Mouse (Mus musculus): Measurements from ENCODE around the gene Tmem101. TPM values are rescaled to one million over a fixed set of nuclear protein-coding genes. Genes with fewer than 3 reads are reported as not detected.

Gene Tmem101
- polyA plus RNA-seq, 1 experiment = 13.0 TPM

DNA sequence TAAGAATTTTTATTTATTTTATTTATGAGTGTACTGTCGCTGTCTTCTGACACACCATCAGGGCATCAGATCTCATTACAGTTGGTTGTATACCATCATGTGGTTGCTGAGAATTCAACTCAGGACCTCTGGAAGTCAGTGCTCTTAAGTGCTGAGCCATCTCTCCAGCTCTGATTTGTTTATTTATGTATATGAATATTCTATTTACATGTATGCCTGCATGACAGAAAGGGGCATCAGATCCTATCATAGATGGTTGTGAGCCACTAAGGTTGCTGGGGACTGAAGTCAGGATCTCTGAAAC lies 534 bp upstream of the Tmem101 start:
- no peak for TF ChIP-seq CTCF (IDR thresholded peaks at IDR 0.05; ENCODE audit: extremely low read depth, insufficient read length, insufficient replicate concordance, low read depth, low read length)
- no peak for TF ChIP-seq POLR2A (IDR thresholded peaks at IDR 0.05; ENCODE audit: low read depth, low read length)
- no peak overlapping the region for H3K4me3 ChIP-seq (ENCODE audit: low read depth, low read length)
- peaks cover 4% of the 10 kb centered on the region; the same call in 1 of the 2 replicates for H3K4me1 ChIP-seq (ENCODE audit: control insufficient read depth, insufficient read depth, insufficient read length, low read length)
- 20% methylated on average over 1 of the region's 1 CpGs for WGBS
- peaks cover 19% of the 10 kb centered on the region for H3K36me3 ChIP-seq (ENCODE audit: control insufficient read depth, insufficient read depth, low read length)
- H3K27me3 ChIP-seq (ENCODE audit: control insufficient read depth, insufficient read depth, low read length) = no peaks in the 10 kb centered on the region
- no peak overlapping the region for H3K27ac ChIP-seq (ENCODE audit: insufficient read depth, low read depth, low read length)

DNA sequence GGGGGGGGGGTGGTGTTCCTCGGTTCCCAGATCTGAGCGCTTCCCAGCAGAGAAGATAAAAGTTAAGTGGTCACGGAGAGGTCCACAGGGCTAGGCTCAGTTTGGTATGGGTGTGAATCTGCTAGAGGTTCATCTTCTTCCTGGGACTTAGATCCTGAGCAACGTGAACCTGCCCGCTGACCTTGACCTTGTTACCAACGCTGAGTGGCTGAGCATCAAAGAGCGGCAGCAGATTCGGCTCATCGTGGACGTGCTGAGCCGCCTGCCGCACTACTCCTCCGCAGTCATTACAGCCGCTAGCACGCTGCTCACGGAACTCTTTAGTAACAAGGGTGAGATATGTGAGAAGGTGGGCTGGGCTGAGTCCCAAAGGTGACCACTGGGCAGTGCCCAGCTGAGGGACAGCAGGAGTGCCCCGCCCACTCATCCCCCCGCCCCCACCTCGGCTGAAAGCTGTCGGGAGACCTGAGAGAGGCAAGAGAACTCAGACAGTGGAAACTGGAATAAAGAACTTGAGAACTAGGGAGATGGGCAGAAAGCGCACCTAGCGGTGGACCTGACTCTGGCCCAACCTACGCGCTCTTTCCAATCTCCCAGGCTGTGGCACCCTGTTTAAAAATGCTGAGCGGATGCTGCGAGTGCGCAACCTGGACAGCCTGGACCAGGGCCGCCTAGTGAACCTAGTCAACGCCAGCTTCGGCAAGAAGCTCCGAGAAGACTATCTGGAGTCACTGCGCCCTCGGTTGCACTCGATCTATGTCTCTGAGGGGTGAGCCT lies 8.8 kb downstream of the Tmem101 start:
- no peak overlapping the region for H3K27ac ChIP-seq (ENCODE audit: insufficient read depth, low read depth, low read length)
- no peak for TF ChIP-seq POLR2A (IDR thresholded peaks at IDR 0.05; ENCODE audit: low read depth, low read length)
- peaks cover 18% of the 10 kb centered on the region for H3K4me1 ChIP-seq (ENCODE audit: control insufficient read depth, insufficient read depth, insufficient read length, low read length)
- no peaks in the 10 kb centered on the region; the same call in 1 of the 2 replicates for H3K27me3 ChIP-seq (ENCODE audit: control insufficient read depth, insufficient read depth, low read length)
- peak overlapping the region; percentile 85 for H3K4me3 ChIP-seq (ENCODE audit: low read depth, low read length)
- 61% methylated on average over 34 of the region's 34 CpGs for WGBS
- peaks cover 38% of the 10 kb centered on the region for H3K36me3 ChIP-seq (ENCODE audit: control insufficient read depth, insufficient read depth, low read length)

DNA sequence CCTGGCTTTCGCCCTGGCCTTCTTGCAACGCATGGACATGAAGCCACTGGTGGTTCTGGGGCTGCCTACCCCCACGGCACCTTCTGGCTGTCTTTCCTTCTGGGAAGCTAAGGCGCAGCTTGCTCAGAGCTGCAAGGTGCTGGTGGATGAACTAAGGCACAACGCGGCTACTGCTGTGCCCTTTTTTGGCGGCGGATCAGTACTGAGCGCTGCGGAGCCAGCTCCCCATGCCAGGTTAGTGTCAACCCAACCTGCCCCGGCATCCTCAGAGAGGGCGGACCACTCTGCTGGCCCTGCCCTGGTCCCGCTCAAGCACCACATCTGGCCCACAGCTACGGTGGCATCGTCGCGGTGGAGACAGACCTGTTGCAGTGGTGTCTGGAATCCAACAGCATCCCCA lies 9.7 kb downstream of the Tmem101 start:
- Histone ChIP-seq H3K4me3 (ENCODE audit: low read depth, low read length) (peak overlapping the region; percentile 85), H3K27ac (ENCODE audit: insufficient read depth, low read depth, low read length) (peak overlapping the region; percentile 26)
- TF ChIP-seq POLR2A (IDR thresholded peaks at IDR 0.05; ENCODE audit: low read depth, low read length) (no peak), CTCF (IDR thresholded peaks at IDR 0.05; ENCODE audit: extremely low read depth, insufficient read length, insufficient replicate concordance, low read depth, low read length) (no peak)

DNA sequence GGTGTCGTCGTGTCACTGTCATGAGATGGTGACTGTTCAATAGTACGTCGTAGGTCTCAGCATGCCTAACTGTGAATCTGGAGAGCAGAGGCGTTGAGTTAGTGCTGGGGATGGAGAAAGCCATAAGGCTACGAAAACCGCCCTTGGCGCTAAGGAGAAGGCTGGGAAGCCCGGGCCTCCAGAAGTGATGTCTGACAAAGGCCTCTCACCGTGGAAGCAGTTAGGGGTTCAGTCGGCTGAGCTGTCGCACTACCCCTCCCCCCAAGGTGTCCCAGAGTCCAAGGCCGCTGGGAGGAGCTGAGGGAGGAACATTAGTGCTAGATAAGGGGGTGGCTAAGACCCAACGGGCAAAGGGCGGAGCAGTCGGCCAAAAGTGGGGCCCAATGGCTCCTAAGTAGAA lies 10.2 kb downstream of the Tmem101 start:
- TF ChIP-seq CTCF (IDR thresholded peaks at IDR 0.05; ENCODE audit: extremely low read depth, insufficient read length, insufficient replicate concordance, low read depth, low read length) (no peak), POLR2A (IDR thresholded peaks at IDR 0.05; ENCODE audit: low read depth, low read length) (peak; percentile 80)
- Histone ChIP-seq H3K36me3 (ENCODE audit: control insufficient read depth, insufficient read depth, low read length) (peaks cover 31% of the 10 kb centered on the region), H3K4me3 (ENCODE audit: low read depth, low read length) (peak overlapping the region; percentile 85), H3K27ac (ENCODE audit: insufficient read depth, low read depth, low read length) (peak overlapping the region; percentile 98), H3K27me3 (ENCODE audit: control insufficient read depth, insufficient read depth, low read length) (no peaks in the 10 kb centered on the region; the same call in 1 of the 2 replicates), H3K4me1 (ENCODE audit: control insufficient read depth, insufficient read depth, insufficient read length, low read length) (peaks cover 18% of the 10 kb centered on the region)
- WGBS = 2% methylated on average over 16 of the region's 16 CpGs

More for the DNA sequence above, 9.7 kb downstream of the Tmem101 start:
- H3K36me3 ChIP-seq (ENCODE audit: control insufficient read depth, insufficient read depth, low read length) = peaks cover 34% of the 10 kb centered on the region
- 4% methylated on average over 17 of the region's 17 CpGs for WGBS
- H3K27me3 ChIP-seq (ENCODE audit: control insufficient read depth, insufficient read depth, low read length) = no peaks in the 10 kb centered on the region; the same call in 1 of the 2 replicates
- H3K4me1 ChIP-seq (ENCODE audit: control insufficient read depth, insufficient read depth, insufficient read length, low read length) = peaks cover 18% of the 10 kb centered on the region

DNA sequence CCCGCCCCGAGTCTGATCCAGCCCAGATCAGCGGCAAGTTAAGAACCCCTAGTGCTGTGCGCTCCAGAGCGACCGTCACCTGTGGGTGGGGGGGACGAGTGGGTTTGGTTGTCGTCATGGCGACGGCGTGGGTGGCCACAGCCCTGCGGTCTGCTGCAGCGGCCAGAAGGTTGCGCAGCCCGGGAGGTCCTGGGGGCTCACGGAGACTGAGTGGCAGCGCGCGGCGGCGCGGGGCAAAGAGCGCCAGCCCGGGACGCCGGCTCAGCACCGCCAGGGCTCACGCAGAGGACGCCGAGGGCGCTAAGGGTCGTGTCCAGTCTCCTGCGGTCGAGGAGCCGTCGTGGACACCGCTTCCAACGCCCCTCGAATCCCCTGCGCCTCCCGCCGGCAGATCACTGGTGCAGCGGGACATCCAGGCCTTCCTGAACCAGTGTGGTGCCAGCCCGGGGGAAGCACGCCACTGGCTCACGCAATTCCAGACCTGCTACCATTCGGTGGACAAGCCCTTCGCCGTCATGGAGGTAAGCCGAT lies 10.7 kb downstream of the Tmem101 start, which contains the start of gene Nags:
Gene Nags (plus strand): TSS at position 43 of the 531 bp plus-strand sequence.
- no peaks in the 10 kb centered on the region; the same call in 1 of the 2 replicates for H3K27me3 ChIP-seq (ENCODE audit: control insufficient read depth, insufficient read depth, low read length)
- H3K4me1 ChIP-seq (ENCODE audit: control insufficient read depth, insufficient read depth, insufficient read length, low read length) = peaks cover 18% of the 10 kb centered on the region
- H3K27ac ChIP-seq (ENCODE audit: insufficient read depth, low read depth, low read length) = peak within 1 kb of the TSS; percentile 98
- TF ChIP-seq CTCF (IDR thresholded peaks at IDR 0.05; ENCODE audit: extremely low read depth, insufficient read length, insufficient replicate concordance, low read depth, low read length) = no peak
- TF ChIP-seq POLR2A (IDR thresholded peaks at IDR 0.05; ENCODE audit: low read depth, low read length) = peak; percentile 81; the same call in 1 of the 2 replicates
- peak within 1 kb of the TSS; percentile 85 for H3K4me3 ChIP-seq (ENCODE audit: low read depth, low read length)
- H3K36me3 ChIP-seq (ENCODE audit: control insufficient read depth, insufficient read depth, low read length) = peaks cover 27% of the 10 kb centered on the region
- 1% methylated on average over 50 of the region's 50 CpGs for WGBS

DNA sequence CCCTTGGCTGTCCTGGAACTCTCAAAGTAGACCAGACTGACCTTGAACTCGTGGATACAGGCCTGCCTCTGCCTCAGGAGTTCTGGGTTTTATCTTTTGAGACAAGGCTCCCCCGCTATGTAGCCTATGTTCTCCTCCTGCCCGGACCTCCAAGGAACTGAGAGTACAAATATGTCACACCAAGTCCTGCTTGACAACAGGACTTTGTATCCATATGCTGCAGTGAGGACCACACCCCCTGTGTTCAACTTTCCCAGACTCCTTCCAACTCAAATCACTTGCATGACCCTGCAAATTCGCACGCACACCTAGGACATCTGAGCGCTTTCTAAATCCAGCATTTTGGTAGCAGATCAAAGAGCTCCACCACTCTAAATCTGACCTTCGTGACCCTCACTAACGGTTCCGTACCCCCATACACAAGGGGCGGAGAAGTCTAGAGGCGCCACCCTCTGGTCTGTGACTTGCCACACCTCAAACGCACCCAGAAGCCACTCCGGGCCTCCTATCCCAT lies 11.2 kb downstream of the Tmem101 start:
- Histone ChIP-seq H3K4me3 (ENCODE audit: low read depth, low read length) (peak overlapping the region; percentile 85), H3K4me1 (ENCODE audit: control insufficient read depth, insufficient read depth, insufficient read length, low read length) (peaks cover 18% of the 10 kb centered on the region), H3K36me3 (ENCODE audit: control insufficient read depth, insufficient read depth, low read length) (peaks cover 23% of the 10 kb centered on the region), H3K27me3 (ENCODE audit: control insufficient read depth, insufficient read depth, low read length) (no peaks in the 10 kb centered on the region; the same call in 1 of the 2 replicates), H3K27ac (ENCODE audit: insufficient read depth, low read depth, low read length) (peak overlapping the region; percentile 98)
- TF ChIP-seq CTCF (IDR thresholded peaks at IDR 0.05; ENCODE audit: extremely low read depth, insufficient read length, insufficient replicate concordance, low read depth, low read length) (no peak), POLR2A (IDR thresholded peaks at IDR 0.05; ENCODE audit: low read depth, low read length) (no peak)
- WGBS = 14% methylated on average over 13 of the region's 13 CpGs

DNA sequence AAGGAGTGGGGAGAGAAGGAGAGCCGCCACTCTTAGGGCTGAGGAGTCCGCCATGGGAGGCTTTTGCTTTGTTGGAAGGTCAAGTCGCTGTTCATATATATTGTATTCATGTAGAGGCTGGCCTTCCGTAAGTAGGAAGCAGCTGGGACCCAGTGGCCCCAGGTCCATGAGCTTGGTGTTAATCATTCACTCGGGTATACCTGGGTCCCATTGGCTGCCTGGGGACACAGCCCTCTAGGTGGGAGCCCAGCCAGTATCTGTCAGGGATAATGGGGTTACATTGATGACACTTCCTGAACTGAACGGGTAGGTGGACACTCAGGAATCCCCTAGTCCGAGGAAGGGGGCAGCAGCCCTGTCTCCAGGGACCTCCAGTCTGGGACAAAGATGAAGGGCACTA lies 13.8 kb downstream of the Tmem101 start:
- WGBS = 24% methylated on average over 7 of the region's 7 CpGs
- peak overlapping the region; percentile 90 for H3K27ac ChIP-seq (ENCODE audit: insufficient read depth, low read depth, low read length)
- no peak for TF ChIP-seq CTCF (IDR thresholded peaks at IDR 0.05; ENCODE audit: extremely low read depth, insufficient read length, insufficient replicate concordance, low read depth, low read length)

More for the DNA sequence above, 13.8 kb downstream of the Tmem101 start:
- Histone ChIP-seq H3K27me3 (ENCODE audit: control insufficient read depth, insufficient read depth, low read length) (no peaks in the 10 kb centered on the region; the same call in 1 of the 2 replicates), H3K36me3 (ENCODE audit: control insufficient read depth, insufficient read depth, low read length) (peaks cover 3% of the 10 kb centered on the region), H3K4me1 (ENCODE audit: control insufficient read depth, insufficient read depth, insufficient read length, low read length) (peaks cover 12% of the 10 kb centered on the region), H3K4me3 (ENCODE audit: low read depth, low read length) (peak overlapping the region; percentile 45)
